Mouse (Mus musculus) macrophage (primary cell): Measurements from ENCODE around the gene Dph6. TPM values are rescaled to one million over a fixed set of nuclear protein-coding genes. Genes with fewer than 3 reads are reported as not detected.
"Not testable (repeated sequence)": the region's sequence is repeated elsewhere in the genome, so short reads cannot be mapped to it uniquely, and the experiment has no call there.

Source experiments
- H3K27ac ChIP-seq: fragments of 350-480 bp; formaldehyde crosslinking; 2 replicates; pipeline ENCODE4 v1.9.0; 2021
- H3K36me3 ChIP-seq: fragments of 350-480 bp; formaldehyde crosslinking; 2 replicates; pipeline ENCODE4 v1.9.0; 2021; ENCODE audit errors: inconsistent target
- H3K4me3 ChIP-seq: fragments of 350-480 bp; formaldehyde crosslinking; 2 replicates; pipeline ENCODE4 v1.9.0; 2021; ENCODE audit errors: inconsistent target
- H3K79me2 ChIP-seq: fragments of 350-480 bp; formaldehyde crosslinking; 2 replicates; pipeline ENCODE4 v1.9.0; 2021; ENCODE audit errors: inconsistent target
- WGBS: methylation state at CpG from one replicate; pipeline ENCODE4 v1.1.7; 2026; ENCODE audit warnings: inconsistent platforms; ENCODE audit not compliant: missing documents; 5-methylcytosine and 5-hydroxymethylcytosine counted together
- polyA plus RNA-seq: library from polyadenylated mRNA; stranded (reverse); fragments of 250-400 nt; gene quantifications from 3 replicates; pipeline ENCODE4 v1.2.4, GENCODE M21; 2018; ENCODE audit warnings: inconsistent platforms

The Dph6 gene
- polyA plus RNA-seq, 1 experiment from 2014 or later = 11.9 TPM

GRCm38 (mm10) chr2:114610110-114610509 lies 44.7 kb downstream of the Dph6 start:
- no peak overlapping the region for H3K27ac ChIP-seq
- WGBS = 84% methylated on average over 2 of the region's 2 CpGs
- no peaks in the 10 kb centered on the region for H3K36me3 ChIP-seq
- H3K4me3 ChIP-seq = no peak overlapping the region
- no peaks in the 10 kb centered on the region for H3K79me2 ChIP-seq

- H3K4me3 ChIP-seq, H3K79me2 ChIP-seq, H3K27ac ChIP-seq, H3K36me3 ChIP-seq: not testable (repeated sequence)
These were observed 49.6 kb downstream of the Dph6 start for GRCm38 (mm10) chr2:114605202-114605601.

- no peaks in the 10 kb centered on the region for H3K79me2 ChIP-seq
- WGBS = 86% methylated on average over 3 of the region's 3 CpGs
- no peak overlapping the region for H3K27ac ChIP-seq
- H3K36me3 ChIP-seq = no peaks in the 10 kb centered on the region
- no peak overlapping the region for H3K4me3 ChIP-seq
These were observed 53.6 kb downstream of the Dph6 start for GRCm38 (mm10) chr2:114601174-114601573.

GRCm38 (mm10) chr2:114599793-114600192 lies 55.0 kb downstream of the Dph6 start:
- Histone ChIP-seq H3K27ac (no peak overlapping the region), H3K36me3 (no peaks in the 10 kb centered on the region), H3K79me2 (no peaks in the 10 kb centered on the region), H3K4me3 (no peak overlapping the region)
- WGBS = 34% methylated on average over 2 of the region's 2 CpGs

GRCm38 (mm10) chr2:114593393-114593792 lies 61.4 kb downstream of the Dph6 start:
- 96% methylated on average over 5 of the region's 5 CpGs for WGBS
- Histone ChIP-seq H3K79me2 (no peaks in the 10 kb centered on the region), H3K27ac (no peak overlapping the region), H3K4me3 (no peak overlapping the region), H3K36me3 (no peaks in the 10 kb centered on the region)

- Histone ChIP-seq H3K4me3 (no peak overlapping the region), H3K27ac (no peak overlapping the region), H3K79me2 (no peaks in the 10 kb centered on the region), H3K36me3 (no peaks in the 10 kb centered on the region)
- 96% methylated on average over 2 of the region's 2 CpGs for WGBS
These were observed 74.0 kb downstream of the Dph6 start for GRCm38 (mm10) chr2:114580714-114581113.

- no peak overlapping the region for H3K4me3 ChIP-seq
- 95% methylated on average over 2 of the region's 2 CpGs for WGBS
- no peaks in the 10 kb centered on the region for H3K79me2 ChIP-seq
- H3K36me3 ChIP-seq = no peaks in the 10 kb centered on the region
- no peak overlapping the region for H3K27ac ChIP-seq
These were observed 111.7 kb downstream of the Dph6 start for GRCm38 (mm10) chr2:114543000-114543622.

GRCm38 (mm10) chr2:114542325-114542724 lies 112.4 kb downstream of the Dph6 start:
- Histone ChIP-seq H3K27ac (no peak overlapping the region), H3K79me2 (no peaks in the 10 kb centered on the region), H3K4me3 (no peak overlapping the region), H3K36me3 (no peaks in the 10 kb centered on the region)
- WGBS = 97% methylated on average over 2 of the region's 2 CpGs

GRCm38 (mm10) chr2:114540416-114540815 lies 114.3 kb downstream of the Dph6 start:
- H3K36me3 ChIP-seq = no peaks in the 10 kb centered on the region
- no peak overlapping the region for H3K27ac ChIP-seq
- no peak overlapping the region for H3K4me3 ChIP-seq
- 96% methylated on average over 6 of the region's 6 CpGs for WGBS
- no peaks in the 10 kb centered on the region for H3K79me2 ChIP-seq

GRCm38 (mm10) chr2:114536032-114536431 lies 118.7 kb downstream of the Dph6 start:
- WGBS = 76% methylated on average over 1 of the region's 1 CpGs
- Histone ChIP-seq H3K79me2 (no peaks in the 10 kb centered on the region), H3K36me3 (no peaks in the 10 kb centered on the region), H3K4me3 (no peak overlapping the region), H3K27ac (no peak overlapping the region)

GRCm38 (mm10) chr2:114531010-114531756 lies 123.6 kb downstream of the Dph6 start:
- Histone ChIP-seq H3K4me3 (no peak overlapping the region), H3K36me3 (no peaks in the 10 kb centered on the region), H3K79me2 (no peaks in the 10 kb centered on the region), H3K27ac (no peak overlapping the region)
- 72% methylated on average over 5 of the region's 5 CpGs for WGBS

GRCm38 (mm10) chr2:114520414-114520813 lies 134.3 kb downstream of the Dph6 start:
- H3K27ac ChIP-seq = no peak overlapping the region
- 96% methylated on average over 4 of the region's 5 CpGs for WGBS
- no peaks in the 10 kb centered on the region for H3K36me3 ChIP-seq
- H3K4me3 ChIP-seq = no peak overlapping the region
- no peaks in the 10 kb centered on the region for H3K79me2 ChIP-seq

GRCm38 (mm10) chr2:114519907-114520306 lies 134.9 kb downstream of the Dph6 start:
- Histone ChIP-seq H3K27ac (no peak overlapping the region), H3K36me3 (no peaks in the 10 kb centered on the region), H3K79me2 (no peaks in the 10 kb centered on the region), H3K4me3 (no peak overlapping the region)
- 100% methylated on average over 3 of the region's 3 CpGs for WGBS

- 48% methylated on average over 3 of the region's 3 CpGs for WGBS
- Histone ChIP-seq H3K79me2 (no peaks in the 10 kb centered on the region), H3K27ac (no peak overlapping the region), H3K36me3 (no peaks in the 10 kb centered on the region), H3K4me3 (no peak overlapping the region)
These were observed 162.4 kb downstream of the Dph6 start for GRCm38 (mm10) chr2:114492398-114492797.

- Histone ChIP-seq H3K4me3 (no peak overlapping the region), H3K79me2 (no peaks in the 10 kb centered on the region), H3K27ac (no peak overlapping the region), H3K36me3 (no peaks in the 10 kb centered on the region)
- WGBS = 8% methylated on average over 3 of the region's 3 CpGs
These were observed 162.9 kb downstream of the Dph6 start for GRCm38 (mm10) chr2:114491907-114492306.

GRCm38 (mm10) chr2:114486980-114487379 lies 167.8 kb downstream of the Dph6 start:
- Histone ChIP-seq H3K27ac (no peak overlapping the region), H3K36me3 (no peaks in the 10 kb centered on the region), H3K4me3 (no peak overlapping the region), H3K79me2 (no peaks in the 10 kb centered on the region)
